Mouse (Mus musculus): ENCODE measurements around the gene Lin28a. TPM values are rescaled to one million over a fixed set of nuclear protein-coding genes. Genes with fewer than 3 reads are reported as not detected.

Lin28a gene
- polyA plus RNA-seq (2016; fragmentation: Nextera tagmentation; extraction: Ambion mirVana): 0.84 and 1.9 TPM in 2 replicates

GRCm38 (mm10) chr4:134018779-134019145, at the start of gene Lin28a:
TSS of gene Lin28a (minus strand) at chr4:134018841.
- WGBS: 1% methylated on average over 9 of the region's 9 CpGs
- no peak within 1 kb of the TSS for H3K27ac ChIP-seq
- H3K36me3 ChIP-seq: no peaks in the 10 kb centered on the region
- H3K4me2 ChIP-seq (replicated peaks): peak within 1 kb of the TSS; percentile 70
- H3K9me3 ChIP-seq: no peaks in the 10 kb centered on the region
- peak within 1 kb of the TSS; percentile 38 for H3K9ac ChIP-seq
- ATAC-seq (ENCODE audit: low FRiP score, low read depth): 0 out of 2 replicates have a peak, but pooled peaks have one; percentile 49
- peaks cover 8% of the 10 kb centered on the region; the same call in 1 of the 2 replicates for H3K27me3 ChIP-seq (replicated peaks)
- H3K4me3 ChIP-seq: peak within 1 kb of the TSS; percentile 31
- peaks cover 47% of the 10 kb centered on the region for H3K4me1 ChIP-seq

GRCm38 (mm10) chr4:134067833-134068544, 49.3 kb upstream of the Lin28a start:
- Histone ChIP-seq H3K27me3 (replicated peaks) (peaks cover 16% of the 10 kb centered on the region), H3K4me3 (no peak overlapping the region), H3K36me3 (no peaks in the 10 kb centered on the region), H3K27ac (no peak overlapping the region), H3K9me3 (no peaks in the 10 kb centered on the region), H3K9ac (no peak overlapping the region), H3K4me1 (no peaks in the 10 kb centered on the region), H3K4me2 (replicated peaks) (no peak overlapping the region)
- no peak for ATAC-seq (ENCODE audit: low FRiP score, low read depth)
- 76% methylated on average over 7 of the region's 7 CpGs for WGBS

GRCm38 (mm10) chr4:134067383-134067782, 48.7 kb upstream of the Lin28a start:
- H3K4me3 ChIP-seq: no peak overlapping the region
- H3K4me2 ChIP-seq (replicated peaks): no peak overlapping the region
- no peaks in the 10 kb centered on the region for H3K36me3 ChIP-seq
- ATAC-seq (ENCODE audit: low FRiP score, low read depth): no peak
- no peaks in the 10 kb centered on the region for H3K9me3 ChIP-seq
- H3K27me3 ChIP-seq (replicated peaks): peaks cover 16% of the 10 kb centered on the region
- H3K9ac ChIP-seq: no peak overlapping the region
- 88% methylated on average over 8 of the region's 8 CpGs for WGBS
- no peak overlapping the region for H3K27ac ChIP-seq
- H3K4me1 ChIP-seq: no peaks in the 10 kb centered on the region

GRCm38 (mm10) chr4:134065431-134066004, 46.9 kb upstream of the Lin28a start:
- Histone ChIP-seq H3K27me3 (replicated peaks) (peaks cover 18% of the 10 kb centered on the region), H3K9me3 (no peaks in the 10 kb centered on the region), H3K27ac (no peak overlapping the region), H3K4me1 (no peaks in the 10 kb centered on the region), H3K36me3 (no peaks in the 10 kb centered on the region), H3K4me2 (replicated peaks) (no peak overlapping the region), H3K4me3 (no peak overlapping the region), H3K9ac (no peak overlapping the region)
- WGBS: 26% methylated on average over 23 of the region's 23 CpGs
- ATAC-seq (ENCODE audit: low FRiP score, low read depth): no peak

GRCm38 (mm10) chr4:134062561-134062960, 43.9 kb upstream of the Lin28a start:
- Histone ChIP-seq H3K27me3 (replicated peaks) (peaks cover 22% of the 10 kb centered on the region), H3K9me3 (no peaks in the 10 kb centered on the region), H3K4me1 (no peaks in the 10 kb centered on the region), H3K36me3 (no peaks in the 10 kb centered on the region), H3K4me3 (no peak overlapping the region), H3K4me2 (replicated peaks) (no peak overlapping the region), H3K27ac (no peak overlapping the region), H3K9ac (no peak overlapping the region)
- ATAC-seq (ENCODE audit: low FRiP score, low read depth): no peak
- 69% methylated on average over 8 of the region's 8 CpGs for WGBS

GRCm38 (mm10) chr4:134061944-134062446, 43.4 kb upstream of the Lin28a start:
- 50% methylated on average over 8 of the region's 8 CpGs for WGBS
- ATAC-seq (ENCODE audit: low FRiP score, low read depth): no peak

GRCm38 (mm10) chr4:134061166-134061830, 42.7 kb upstream of the Lin28a start:
- H3K9me3 ChIP-seq: no peaks in the 10 kb centered on the region
- no peak overlapping the region for H3K4me2 ChIP-seq (replicated peaks)
- 64% methylated on average over 18 of the region's 18 CpGs for WGBS
- no peaks in the 10 kb centered on the region for H3K36me3 ChIP-seq
- H3K27me3 ChIP-seq (replicated peaks): peaks cover 19% of the 10 kb centered on the region
- no peak for ATAC-seq (ENCODE audit: low FRiP score, low read depth)
- no peaks in the 10 kb centered on the region for H3K4me1 ChIP-seq
- no peak overlapping the region for H3K4me3 ChIP-seq
- H3K27ac ChIP-seq: no peak overlapping the region
- H3K9ac ChIP-seq: no peak overlapping the region

More at GRCm38 (mm10) chr4:134061944-134062446, 43.4 kb upstream of the Lin28a start:
- no peak overlapping the region for H3K4me2 ChIP-seq (replicated peaks)
- no peaks in the 10 kb centered on the region for H3K36me3 ChIP-seq
- H3K9me3 ChIP-seq: no peaks in the 10 kb centered on the region
- peaks cover 22% of the 10 kb centered on the region for H3K27me3 ChIP-seq (replicated peaks)
- H3K27ac ChIP-seq: no peak overlapping the region
- H3K4me1 ChIP-seq: no peaks in the 10 kb centered on the region
- no peak overlapping the region for H3K4me3 ChIP-seq
- no peak overlapping the region for H3K9ac ChIP-seq

GRCm38 (mm10) chr4:134060135-134060865, 41.7 kb upstream of the Lin28a start, which contains the start of gene Crybg2:
TSS of gene Crybg2 (plus strand) at chr4:134060815.
- no peaks in the 10 kb centered on the region for H3K36me3 ChIP-seq
- no peak within 1 kb of the TSS for H3K4me2 ChIP-seq (replicated peaks)
- H3K9ac ChIP-seq: no peak within 1 kb of the TSS
- peaks cover 13% of the 10 kb centered on the region for H3K27me3 ChIP-seq (replicated peaks)
- H3K9me3 ChIP-seq: no peaks in the 10 kb centered on the region
- H3K4me3 ChIP-seq: no peak within 1 kb of the TSS
- WGBS: 52% methylated on average over 28 of the region's 28 CpGs
- H3K27ac ChIP-seq: no peak within 1 kb of the TSS
- ATAC-seq (ENCODE audit: low FRiP score, low read depth): no peak
- H3K4me1 ChIP-seq: no peaks in the 10 kb centered on the region

- no peaks in the 10 kb centered on the region for H3K4me1 ChIP-seq
- no peaks in the 10 kb centered on the region for H3K36me3 ChIP-seq
- no peak overlapping the region for H3K27ac ChIP-seq
- H3K9ac ChIP-seq: no peak overlapping the region
- 78% methylated on average over 6 of the region's 6 CpGs for WGBS
- H3K9me3 ChIP-seq: no peaks in the 10 kb centered on the region
- no peak for ATAC-seq (ENCODE audit: low FRiP score, low read depth)
- H3K27me3 ChIP-seq (replicated peaks): peaks cover 6% of the 10 kb centered on the region; the same call in 1 of the 2 replicates
- no peak overlapping the region for H3K4me2 ChIP-seq (replicated peaks)
- no peak overlapping the region for H3K4me3 ChIP-seq
These were observed 40.3 kb upstream of the Lin28a start for GRCm38 (mm10) chr4:134058908-134059307.

GRCm38 (mm10) chr4:134058166-134058715, 39.6 kb upstream of the Lin28a start:
- Histone ChIP-seq H3K27ac (no peak overlapping the region), H3K4me1 (no peaks in the 10 kb centered on the region), H3K9me3 (no peaks in the 10 kb centered on the region), H3K9ac (no peak overlapping the region), H3K4me2 (replicated peaks) (peak overlapping the region; percentile 14), H3K36me3 (no peaks in the 10 kb centered on the region), H3K4me3 (no peak overlapping the region), H3K27me3 (replicated peaks) (peaks cover 6% of the 10 kb centered on the region; the same call in 1 of the 2 replicates)
- 39% methylated on average over 14 of the region's 14 CpGs for WGBS
- no peak for ATAC-seq (ENCODE audit: low FRiP score, low read depth)

- no peak for ATAC-seq (ENCODE audit: low FRiP score, low read depth)
- H3K4me3 ChIP-seq: no peak within 1 kb of the TSS
- WGBS: 88% methylated on average over 3 of the region's 3 CpGs
These were observed 34.9 kb upstream of the Lin28a start, which contains the start of gene Zfp683 for GRCm38 (mm10) chr4:134053538-134053937. TSS of gene Zfp683 (plus strand) at chr4:134053838.

More at GRCm38 (mm10) chr4:134053538-134053937, 34.9 kb upstream of the Lin28a start, which contains the start of gene Zfp683:
- Histone ChIP-seq H3K9me3 (no peaks in the 10 kb centered on the region), H3K4me2 (replicated peaks) (no peak within 1 kb of the TSS), H3K36me3 (no peaks in the 10 kb centered on the region), H3K27me3 (replicated peaks) (no peaks in the 10 kb centered on the region), H3K9ac (no peak within 1 kb of the TSS), H3K27ac (no peak within 1 kb of the TSS), H3K4me1 (peaks cover 4% of the 10 kb centered on the region; the same call in 1 of the 2 replicates)
